8 mouse cellular contexts compared by ENCODE assay signal in the genomic region with DNA sequence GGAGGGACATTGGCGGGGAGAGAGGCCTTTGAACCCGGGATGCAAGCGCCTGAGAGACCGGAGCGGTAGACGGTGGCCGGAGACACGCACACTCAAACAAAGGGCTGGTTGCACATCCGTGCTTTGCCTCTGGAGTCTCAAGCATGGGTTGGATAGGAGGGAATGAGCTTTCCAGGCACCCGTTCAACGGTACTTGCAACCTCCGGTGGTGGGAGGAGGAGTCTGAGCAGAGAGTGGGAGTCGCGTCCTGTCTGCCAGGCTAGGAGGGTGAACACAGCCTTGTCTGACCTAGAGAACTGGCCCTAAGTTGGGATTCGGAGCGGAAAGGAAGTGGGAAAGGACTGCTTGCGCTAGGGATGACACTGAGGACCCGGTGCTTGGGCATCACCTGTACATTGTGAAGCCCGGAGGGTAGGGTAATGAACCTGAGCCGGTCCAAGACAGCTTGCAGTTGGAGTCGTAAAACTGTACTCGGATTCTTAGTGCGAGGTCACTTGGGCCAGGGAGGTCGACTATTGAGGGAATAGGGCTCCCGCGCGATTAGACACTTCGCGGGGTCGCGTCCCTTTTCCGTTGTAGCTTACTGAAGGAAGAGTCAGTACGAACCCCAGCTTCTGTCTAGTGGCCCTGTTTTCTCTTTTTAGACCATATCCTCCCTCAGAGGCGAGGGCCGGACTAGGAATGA. TPM values are rescaled to one million over a fixed set of nuclear protein-coding genes. Genes with fewer than 3 reads are reported as not detected.
DNase-seq lines count a peak whose midpoint lies in the region; ATAC-seq lines count a peak whose summit lies in the region.

No protein-coding gene starts in this region.

- WGBS in hindbrain, embryonic 10.5 days = 2% methylated on average over 35 of the region's 35 CpGs
- WGBS in lung, embryonic 15.5 days = under 1% methylated on average over 35 of the region's 35 CpGs

- ATAC-seq in frontal cortex, adult (ENCODE audit: low TSS enrichment) = peak; percentile 80
- peak; percentile 68 for ATAC-seq in lung, embryonic 15.5 days (ENCODE audit: borderline replicate concordance, extremely low read depth, low FRiP score, low TSS enrichment)

- H3K27me3 ChIP-seq in hindbrain, embryonic 10.5 days (ENCODE audit: insufficient read depth, poor library complexity, severe bottlenecking) = no peaks in the 10 kb centered on the region
- H3K27me3 ChIP-seq in lung, embryonic 15.5 days = no peaks in the 10 kb centered on the region

- peak overlapping the region; percentile 99 for H3K27ac ChIP-seq in hindbrain, embryonic 10.5 days
- peak overlapping the region; percentile 89 for H3K27ac ChIP-seq in lung, embryonic 15.5 days

- H3K4me3 ChIP-seq in hindbrain, embryonic 10.5 days = peak overlapping the region; percentile 96
- H3K4me3 ChIP-seq in lung, embryonic 15.5 days = peak overlapping the region; percentile 98

- peaks cover 41% of the 10 kb centered on the region for H3K36me3 ChIP-seq in hindbrain, embryonic 10.5 days
- peaks cover 33% of the 10 kb centered on the region for H3K36me3 ChIP-seq in lung, embryonic 15.5 days

- DNase-seq in T-cell, adult 2 months (ENCODE audit: low spot score) = peak; percentile 41
- DNase-seq in cerebellum, adult 9-10 months = peak; percentile 77
- DNase-seq in hindbrain, embryonic 10.5 days (ENCODE audit: low spot score) = no peak
- DNase-seq in layer of hippocampus, postnatal 10 days (ENCODE audit: low spot score in 2 of 2) = peak; percentile 72 to 78
- peak; percentile 72 for DNase-seq in retina, embryonic 14.5 days (ENCODE audit: low spot score)
- peak; percentile 59 to 61 for DNase-seq in urinary bladder, postnatal 36 days (ENCODE audit: low spot score in 2 of 2)

- peak overlapping the region; percentile 84 for H3K4me2 ChIP-seq in lung, embryonic 15.5 days

- H3K4me1 ChIP-seq in hindbrain, embryonic 10.5 days (replicated peaks) = peaks cover 37% of the 10 kb centered on the region
- H3K4me1 ChIP-seq in lung, embryonic 15.5 days = peaks cover 19% of the 10 kb centered on the region

- H3K9me3 ChIP-seq in hindbrain, embryonic 10.5 days = no peaks in the 10 kb centered on the region
- no peaks in the 10 kb centered on the region for H3K9me3 ChIP-seq in lung, embryonic 15.5 days

- H3K9ac ChIP-seq in lung, embryonic 15.5 days = peak overlapping the region; percentile 88

RNA-seq across cellular contexts. Expression of a gene that starts 0.8 kb away (rescaled TPM):
- polyA plus RNA-seq in hindbrain, embryonic 10.5 days (2016; fragmentation: Nextera tagmentation; extraction: Ambion mirVana) = 162 and 170 TPM in 2 replicates
- 100 to 1,000 TPM; 180 to 185 TPM for total RNA-seq in layer of hippocampus, postnatal 10 days (2021)
- 101 and 106 TPM in 2 replicates for polyA plus RNA-seq in lung, embryonic 15.5 days (2015; fragmentation: Nextera tagmentation; extraction: Ambion mirVana)

RNA-seq across cellular contexts. Expression of a gene that starts 20.4 kb away (rescaled TPM):
- 387 and 389 TPM in 2 replicates for polyA plus RNA-seq in hindbrain, embryonic 10.5 days (2016; fragmentation: Nextera tagmentation; extraction: Ambion mirVana)
- total RNA-seq in layer of hippocampus, postnatal 10 days (2021) = 100 to 1,000 TPM in 1 of 2 experiments, 10 to 100 TPM in 1; 90.7 to 113 TPM
- polyA plus RNA-seq in lung, embryonic 15.5 days (2015; fragmentation: Nextera tagmentation; extraction: Ambion mirVana) = 440 and 459 TPM in 2 replicates

RNA-seq across cellular contexts. Expression of a gene that starts 20.5 kb away (rescaled TPM):
- polyA plus RNA-seq in hindbrain, embryonic 10.5 days (2016; fragmentation: Nextera tagmentation; extraction: Ambion mirVana) = 135 and 181 TPM in 2 replicates
- total RNA-seq in layer of hippocampus, postnatal 10 days (2021) = 10 to 100 TPM; 10.4 to 12.5 TPM
- polyA plus RNA-seq in lung, embryonic 15.5 days (2015; fragmentation: Nextera tagmentation; extraction: Ambion mirVana) = 119 and 120 TPM in 2 replicates

RNA-seq across cellular contexts. Expression of a gene that starts 57.1 kb away (rescaled TPM):
- polyA plus RNA-seq in hindbrain, embryonic 10.5 days (2016; fragmentation: Nextera tagmentation; extraction: Ambion mirVana) = 2.1 and 2.7 TPM in 2 replicates
- 1 to 10 TPM; 8.0 to 9.5 TPM for total RNA-seq in layer of hippocampus, postnatal 10 days (2021)
- polyA plus RNA-seq in lung, embryonic 15.5 days (2015; fragmentation: Nextera tagmentation; extraction: Ambion mirVana) = 5.6 and 6.5 TPM in 2 replicates
